Mouse (Mus musculus) myocyte (in vitro differentiated cells): ENCODE results near the gene Fam20c.

Source experiments
- CEBPB ChIP-seq: IDR thresholded peaks from 2 replicates; pipeline ENCODE4 v1.6.1; 2011; ENCODE audit warnings: mild to moderate bottlenecking, moderate library complexity; ENCODE audit not compliant: poor library complexity, insufficient read depth, severe bottlenecking
- MAX ChIP-seq: IDR thresholded peaks from one replicate; pipeline ENCODE4 v1.6.1; 2011; ENCODE audit warnings: low read depth, mild to moderate bottlenecking, control low read depth
- POLR2A ChIP-seq: IDR thresholded peaks from one replicate; pipeline ENCODE4 v1.6.1; 2011; ENCODE audit warnings: low read depth, mild to moderate bottlenecking, control low read depth, moderate library complexity; ENCODE audit not compliant: insufficient read length
- USF1 ChIP-seq: IDR thresholded peaks from one replicate; pipeline ENCODE4 v1.6.1; 2011; ENCODE audit warnings: low read depth, mild to moderate bottlenecking, control low read depth, moderate library complexity

DNA sequence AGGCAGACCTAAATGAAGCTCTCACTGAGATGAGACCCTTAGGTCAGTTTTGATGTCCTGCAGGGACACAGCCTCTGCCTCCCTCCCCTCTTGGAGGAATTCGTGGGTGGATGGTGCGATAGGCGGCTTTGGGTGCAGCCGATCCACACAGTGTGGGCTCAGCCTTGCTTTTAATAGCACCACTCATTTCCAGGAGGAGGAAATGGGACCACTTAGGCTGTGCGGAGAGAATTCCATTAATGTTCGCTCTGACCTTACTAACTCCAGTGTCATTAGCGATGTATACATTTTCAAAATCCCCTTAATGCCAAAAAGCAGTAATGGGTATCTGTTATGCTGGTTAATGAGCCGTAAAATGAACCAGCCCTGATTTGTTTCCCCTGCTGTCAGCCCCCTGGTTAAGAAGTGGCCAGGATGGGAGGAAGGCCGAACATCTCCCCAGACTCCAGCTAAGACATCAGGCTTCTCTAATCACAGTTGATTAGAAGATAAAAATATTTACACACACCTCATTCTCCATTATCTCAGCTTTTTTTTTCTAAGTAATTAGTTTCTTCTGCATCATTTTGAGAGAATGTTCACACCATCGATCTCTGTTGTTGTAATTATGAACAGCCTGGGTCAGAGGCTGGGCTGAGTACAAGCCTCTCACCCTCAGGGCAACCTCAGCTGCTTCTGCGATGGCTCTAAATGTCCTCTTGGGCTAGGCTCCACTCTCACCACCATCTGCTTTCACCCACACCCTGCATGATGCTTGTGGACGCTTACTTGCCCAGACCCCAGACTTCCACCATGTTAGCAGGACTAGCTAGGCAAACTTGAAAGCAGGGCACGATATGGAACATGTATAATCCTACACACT is 33.8 kb upstream of the Fam20c start:
- TF ChIP-seq MAX (no peak), USF1 (no peak), POLR2A (no peak), CEBPB (no peak)
